Mouse (Mus musculus): ENCODE results near the gene Ywhag. TPM values are rescaled to one million over a fixed set of nuclear protein-coding genes. Genes with fewer than 3 reads are reported as not detected.

Ywhag gene
- polyA plus RNA-seq (2012; rRNA removed; ENCODE audit: low replicate concordance), result 26.7 and 34.1 TPM in 2 replicates

GRCm38 (mm10) chr5:135934481-135935175, at the start of gene Ywhag:
TSS of gene Ywhag (minus strand) at chr5:135934616.

GRCm38 (mm10) chr5:135979904-135980303, 45.5 kb upstream of the Ywhag start, which contains the start of gene Zp3:
TSS of gene Zp3 (plus strand) at chr5:135980099.

GRCm38 (mm10) chr5:135974365-135974764, 39.9 kb upstream of the Ywhag start, which contains the start of gene Ssc4d:
TSS of gene Ssc4d (minus strand) at chr5:135974531.

GRCm38 (mm10) chr5:135887675-135888102, 46.7 kb downstream of the Ywhag start, which contains the start of gene Hspb1:
TSS of gene Hspb1 (plus strand) at chr5:135887919.

Other genes starting within 250 kb of the Ywhag start
- gene Tmem120a, start 190.2 kb downstream of the Ywhag start, polyA plus RNA-seq (2012; rRNA removed; ENCODE audit: low replicate concordance), result 127 and 351 TPM in 2 replicates
- 0.13 and 0.38 TPM in 2 replicates for gene Styxl1, start 156.2 kb downstream of the Ywhag start, polyA plus RNA-seq (2012; rRNA removed; ENCODE audit: low replicate concordance)
- 3,690 and 6,443 TPM in 2 replicates for gene Mdh2, start 156.1 kb downstream of the Ywhag start, polyA plus RNA-seq (2012; rRNA removed; ENCODE audit: low replicate concordance)
- gene Srrm3, start 127.7 kb downstream of the Ywhag start, polyA plus RNA-seq (2012; rRNA removed; ENCODE audit: low replicate concordance), result 0.50 and 0.92 TPM in 2 replicates
- 120 and 146 TPM in 2 replicates for gene Hspb1, start 46.7 kb downstream of the Ywhag start, polyA plus RNA-seq (2012; rRNA removed; ENCODE audit: low replicate concordance)
- gene Ssc4d, start 39.9 kb upstream of the Ywhag start, polyA plus RNA-seq (2012; rRNA removed; ENCODE audit: low replicate concordance), result 3.5 and 6.9 TPM in 2 replicates
- not detected in 2 replicates for gene Zp3, start 45.5 kb upstream of the Ywhag start, polyA plus RNA-seq (2012; rRNA removed; ENCODE audit: low replicate concordance)
- gene Dtx2, start 60.2 kb upstream of the Ywhag start, polyA plus RNA-seq (2012; rRNA removed; ENCODE audit: low replicate concordance), result 11.6 and 17.4 TPM in 2 replicates
- 3.5 and 5.5 TPM in 2 replicates for gene Upk3b, start 103.9 kb upstream of the Ywhag start, polyA plus RNA-seq (2012; rRNA removed; ENCODE audit: low replicate concordance)
- 2.7 and 3.6 TPM in 2 replicates for gene Upk3bl, start 119.9 kb upstream of the Ywhag start, polyA plus RNA-seq (2012; rRNA removed; ENCODE audit: low replicate concordance)
- gene Rasa4, start 149.3 kb upstream of the Ywhag start, polyA plus RNA-seq (2012; rRNA removed; ENCODE audit: low replicate concordance), result 26.6 and 29.5 TPM in 2 replicates
- gene Polr2j, start 182.0 kb upstream of the Ywhag start, polyA plus RNA-seq (2012; rRNA removed; ENCODE audit: low replicate concordance), result 36.7 and 37.2 TPM in 2 replicates
- 16.1 and 20.1 TPM in 2 replicates for gene Lrwd1, start 201.5 kb upstream of the Ywhag start, polyA plus RNA-seq (2012; rRNA removed; ENCODE audit: low replicate concordance)
- 24.4 and 28.3 TPM in 2 replicates for gene Alkbh4, start 201.5 kb upstream of the Ywhag start, polyA plus RNA-seq (2012; rRNA removed; ENCODE audit: low replicate concordance)
- gene Orai2, start 236.1 kb upstream of the Ywhag start, polyA plus RNA-seq (2012; rRNA removed; ENCODE audit: low replicate concordance), result 16.5 and 40.4 TPM in 2 replicates

Data from duodenum, adult 2 months (tissue).